31 mouse cellular contexts compared by ENCODE assay signal in genomic region chr5:110308861-110309260, GRCm38 (mm10). TPM values are rescaled to one million over a fixed set of nuclear protein-coding genes. Genes with fewer than 3 reads are reported as not detected.
DNase-seq lines count a peak whose midpoint lies in the region; ATAC-seq and TF ChIP-seq lines count a peak whose summit lies in the region.
"Had no signal": no experiment of that assay in that cellular context is flagged by ENCODE, and none has a peak within 500 bp of the region (broad histone marks: within the 10 kb centered on the region; RNA-seq: fewer than 3 reads in every experiment).

No protein-coding gene starts in this region.

- no peak overlapping the region for H3K4me3 ChIP-seq in hindbrain, postnatal 0 days (ENCODE audit: low read length)
- H3K4me3 ChIP-seq in hindbrain, embryonic 12.5 days, result no peak overlapping the region
- no peak overlapping the region for H3K4me3 ChIP-seq in intestine, embryonic 16.5 days (ENCODE audit: low read length)
- H3K4me3 ChIP-seq: forebrain, embryonic 10.5 days; forebrain, embryonic 13.5 days; heart, adult 2 months; heart, embryonic 10.5 days; heart, embryonic 13.5 days; hindbrain, embryonic 15.5 days; intestine, embryonic 15.5 days had no signal

- peak; percentile 11 for DNase-seq in cerebellum, adult 11-12 months
- no peak for DNase-seq in cerebellum, adult 11 months
- DNase-seq in hindbrain, postnatal 0 days (ENCODE audit: low spot score), result peak; percentile 6
- peak; percentile 8 for DNase-seq in cerebellum, adult 9-11 months
- peak; percentile 39 to 59 for DNase-seq in cerebellum, postnatal 25 days
- no peak for DNase-seq in urinary bladder, postnatal 25 days (ENCODE audit: low spot score)
- DNase-seq: adrenal gland, adult 8-10 months; adrenal gland, postnatal 25 days; gastrocnemius, postnatal 10 days; gastrocnemius, postnatal 36 days; heart, adult 2 months; heart, postnatal 14 days; heart, postnatal 4 days; kidney, adult 18-20 months had no signal

- TF ChIP-seq CTCF in hindbrain, postnatal 0 days (IDR thresholded peaks at IDR 0.05; ENCODE audit: low read depth), result no peak

- no peak for ATAC-seq in hindbrain, postnatal 0 days
- no peak for ATAC-seq in hindbrain, embryonic 12.5 days (ENCODE audit: low FRiP score)
- no peak for ATAC-seq in intestine, embryonic 16.5 days
- ATAC-seq: activated CD4-positive, CD25-positive, alpha-beta regulatory T cell, adult 4 months; forebrain, embryonic 13.5 days; forebrain, embryonic 16.5 days; intestine, embryonic 15.5 days had no signal

- no peaks in the 10 kb centered on the region for H3K9me3 ChIP-seq in hindbrain, postnatal 0 days (ENCODE audit: low read length)
- no peaks in the 10 kb centered on the region for H3K9me3 ChIP-seq in hindbrain, embryonic 12.5 days (replicated peaks)
- H3K9me3 ChIP-seq in intestine, embryonic 16.5 days (ENCODE audit: control insufficient read depth, low read length), result no peaks in the 10 kb centered on the region
- H3K9me3 ChIP-seq: forebrain, embryonic 10.5 days; forebrain, embryonic 13.5 days; heart, embryonic 10.5 days; heart, embryonic 13.5 days; hindbrain, embryonic 15.5 days; intestine, embryonic 15.5 days had no signal

- no peaks in the 10 kb centered on the region for H3K4me1 ChIP-seq in hindbrain, postnatal 0 days (ENCODE audit: insufficient read depth, low read length)
- no peaks in the 10 kb centered on the region for H3K4me1 ChIP-seq in hindbrain, embryonic 12.5 days
- no peaks in the 10 kb centered on the region for H3K4me1 ChIP-seq in intestine, embryonic 16.5 days (ENCODE audit: control insufficient read depth, insufficient read depth, low read length)
- H3K4me1 ChIP-seq: forebrain, embryonic 10.5 days; forebrain, embryonic 13.5 days; heart, embryonic 10.5 days; heart, embryonic 13.5 days; hindbrain, embryonic 15.5 days; intestine, embryonic 15.5 days had no signal

- H3K27me3 ChIP-seq in hindbrain, postnatal 0 days (ENCODE audit: insufficient read depth, low read length), result no peaks in the 10 kb centered on the region
- no peaks in the 10 kb centered on the region for H3K27me3 ChIP-seq in hindbrain, embryonic 12.5 days
- H3K27me3 ChIP-seq in intestine, embryonic 16.5 days (replicated peaks; ENCODE audit: control insufficient read depth, insufficient read depth, low read length), result no peaks in the 10 kb centered on the region
- H3K27me3 ChIP-seq: forebrain, embryonic 13.5 days; heart, embryonic 13.5 days; hindbrain, embryonic 15.5 days; intestine, embryonic 15.5 days had no signal

- no peak overlapping the region for H3K4me2 ChIP-seq in hindbrain, postnatal 0 days (ENCODE audit: low read depth, low read length)
- H3K4me2 ChIP-seq in hindbrain, embryonic 12.5 days (replicated peaks), result no peak overlapping the region
- H3K4me2 ChIP-seq in intestine, embryonic 16.5 days (ENCODE audit: low read depth, low read length), result no peak overlapping the region
- H3K4me2 ChIP-seq: forebrain, embryonic 13.5 days; heart, embryonic 13.5 days; hindbrain, embryonic 15.5 days; intestine, embryonic 15.5 days had no signal

- no peak overlapping the region for H3K9ac ChIP-seq in hindbrain, postnatal 0 days (replicated peaks; ENCODE audit: low read length)
- no peak overlapping the region for H3K9ac ChIP-seq in hindbrain, embryonic 12.5 days
- H3K9ac ChIP-seq in intestine, embryonic 16.5 days (ENCODE audit: low read depth, low read length), result no peak overlapping the region
- H3K9ac ChIP-seq: forebrain, embryonic 13.5 days; heart, embryonic 13.5 days; hindbrain, embryonic 15.5 days; intestine, embryonic 15.5 days had no signal

- H3K36me3 ChIP-seq in hindbrain, postnatal 0 days (ENCODE audit: insufficient read depth, low read length), result peaks cover 3% of the 10 kb centered on the region; the same call in 1 of the 2 replicates
- H3K36me3 ChIP-seq in hindbrain, embryonic 12.5 days, result peaks cover 65% of the 10 kb centered on the region
- no peaks in the 10 kb centered on the region for H3K36me3 ChIP-seq in intestine, embryonic 16.5 days (ENCODE audit: control insufficient read depth, insufficient read depth, low read length)

- 86% methylated on average over 7 of the region's 7 CpGs for WGBS in hindbrain, postnatal 0 days
- WGBS in hindbrain, embryonic 12.5 days, result 95% methylated on average over 7 of the region's 7 CpGs
- 91% methylated on average over 7 of the region's 7 CpGs for WGBS in intestine, embryonic 16.5 days

- no peak overlapping the region for H3K27ac ChIP-seq in hindbrain, postnatal 0 days
- H3K27ac ChIP-seq in hindbrain, embryonic 12.5 days, result no peak overlapping the region
- no peak overlapping the region for H3K27ac ChIP-seq in intestine, embryonic 16.5 days (ENCODE audit: low read length)
- H3K27ac ChIP-seq: forebrain, embryonic 10.5 days; forebrain, embryonic 13.5 days; heart, adult 2 months; heart, embryonic 10.5 days; heart, embryonic 13.5 days; hindbrain, embryonic 15.5 days; intestine, embryonic 15.5 days had no signal

RNA-seq across cellular contexts. Expression of gene Pole, which starts 22.8 kb away (rescaled TPM):
- 15.8 and 17.1 TPM in 2 replicates for total RNA-seq in hindbrain, postnatal 0 days (2014; rRNA removed)
- polyA plus RNA-seq in hindbrain, postnatal 0 days (2015; fragmentation: Nextera tagmentation; extraction: Ambion mirVana), result 4.8 and 6.5 TPM in 2 replicates
- polyA plus RNA-seq in hindbrain, embryonic 12.5 days (2016; fragmentation: Nextera tagmentation; extraction: Ambion mirVana), result 18.7 and 21.8 TPM in 2 replicates
- polyA plus RNA-seq in intestine, embryonic 16.5 days (2015; fragmentation: Nextera tagmentation; extraction: Ambion mirVana), result 14.5 and 15.7 TPM in 2 replicates

RNA-seq across cellular contexts. Expression of gene Pxmp2, which starts 22.9 kb away (rescaled TPM):
- total RNA-seq in hindbrain, postnatal 0 days (2014; rRNA removed), result 14.3 and 17.0 TPM in 2 replicates
- 19.5 and 20.8 TPM in 2 replicates for polyA plus RNA-seq in hindbrain, postnatal 0 days (2015; fragmentation: Nextera tagmentation; extraction: Ambion mirVana)
- polyA plus RNA-seq in hindbrain, embryonic 12.5 days (2016; fragmentation: Nextera tagmentation; extraction: Ambion mirVana), result 7.4 and 9.5 TPM in 2 replicates
- polyA plus RNA-seq in intestine, embryonic 16.5 days (2015; fragmentation: Nextera tagmentation; extraction: Ambion mirVana), result 7.7 and 8.0 TPM in 2 replicates

RNA-seq across cellular contexts. Expression of gene P2rx2, which starts 34.2 kb away (rescaled TPM):
- total RNA-seq in hindbrain, postnatal 0 days (2014; rRNA removed), result 11.9 and 12.8 TPM in 2 replicates
- 11.5 and 11.8 TPM in 2 replicates for polyA plus RNA-seq in hindbrain, postnatal 0 days (2015; fragmentation: Nextera tagmentation; extraction: Ambion mirVana)
- 2.1 and 3.2 TPM in 2 replicates for polyA plus RNA-seq in hindbrain, embryonic 12.5 days (2016; fragmentation: Nextera tagmentation; extraction: Ambion mirVana)
- 1.2 and 1.4 TPM in 2 replicates for polyA plus RNA-seq in intestine, embryonic 16.5 days (2015; fragmentation: Nextera tagmentation; extraction: Ambion mirVana)
- total RNA-seq: gastrocnemius, adult 18-20 months; gastrocnemius, postnatal 10 days; gastrocnemius, postnatal 36 days; granulocyte monocyte progenitor cell, adult 5-6 weeks; heart, adult 2 months; heart, postnatal 14 days; heart, postnatal 4 days had no signal
- polyA plus RNA-seq: activated CD4-positive, CD25-positive, alpha-beta regulatory T cell, adult 4 months had no signal

RNA-seq across cellular contexts. Expression of gene Lrcol1, which starts 35.7 kb away (rescaled TPM):
- total RNA-seq in hindbrain, postnatal 0 days (2014; rRNA removed), result not detected in 2 replicates
- polyA plus RNA-seq in hindbrain, postnatal 0 days (2015; fragmentation: Nextera tagmentation; extraction: Ambion mirVana), result 0.28 TPM in 1 of 2 replicates, not detected in the other
- polyA plus RNA-seq in hindbrain, embryonic 12.5 days (2016; fragmentation: Nextera tagmentation; extraction: Ambion mirVana), result not detected in 2 replicates
- polyA plus RNA-seq in intestine, embryonic 16.5 days (2015; fragmentation: Nextera tagmentation; extraction: Ambion mirVana), result not detected in 2 replicates
- total RNA-seq: adrenal gland, adult 8-10 months; adrenal gland, postnatal 25 days; gastrocnemius, adult 18-20 months; gastrocnemius, postnatal 10 days; gastrocnemius, postnatal 36 days; granulocyte monocyte progenitor cell, adult 5-6 weeks; heart, adult 2 months; heart, postnatal 14 days; heart, postnatal 4 days had no signal
- polyA plus RNA-seq: activated CD4-positive, CD25-positive, alpha-beta regulatory T cell, adult 4 months; cerebellum, adult 2 months; embryonic facial prominence, embryonic 11.5 days; embryonic facial prominence, embryonic 14.5 days; forebrain, embryonic 10.5 days; forebrain, embryonic 13.5 days; forebrain, embryonic 16.5 days; heart, adult 2 months; heart, embryonic 10.5 days; heart, embryonic 13.5 days; heart, embryonic 16.5 days; hindbrain, embryonic 11.5 days; hindbrain, embryonic 15.5 days; intestine, embryonic 15.5 days had no signal

RNA-seq across cellular contexts. Expression of gene Pgam5, which starts 39.1 kb away (rescaled TPM):
- total RNA-seq in hindbrain, postnatal 0 days (2014; rRNA removed), result 117 and 129 TPM in 2 replicates
- polyA plus RNA-seq in hindbrain, postnatal 0 days (2015; fragmentation: Nextera tagmentation; extraction: Ambion mirVana), result 95.4 and 106 TPM in 2 replicates
- 77.5 and 81.0 TPM in 2 replicates for polyA plus RNA-seq in hindbrain, embryonic 12.5 days (2016; fragmentation: Nextera tagmentation; extraction: Ambion mirVana)
- polyA plus RNA-seq in intestine, embryonic 16.5 days (2015; fragmentation: Nextera tagmentation; extraction: Ambion mirVana), result 51.4 and 54.7 TPM in 2 replicates

Comparison
In these comparisons a context has a peak if more than half of its experiments do, and no peak if none do; other contexts are left out.
1. DNase-seq: peak in cerebellum, adult 11-12 months (single experiment), hindbrain, postnatal 0 days (single experiment), cerebellum, adult 9-11 months (single experiment) and cerebellum, postnatal 25 days (2 of 2); none in cerebellum, adult 11 months (single experiment) and urinary bladder, postnatal 25 days (single experiment).